ENCODE assay signal across 9 mouse cellular contexts in genomic region chr8:121966714-121967448, GRCm38 (mm10). TPM values are rescaled to one million over a fixed set of nuclear protein-coding genes. Genes with fewer than 3 reads are reported as not detected.
DNase-seq lines count a peak whose midpoint lies in the region; ATAC-seq lines count a peak whose summit lies in the region.
"Had no signal": no experiment of that assay in that cellular context is flagged by ENCODE, and none has a peak within 500 bp of the region (broad histone marks: within the 10 kb centered on the region; RNA-seq: fewer than 3 reads in every experiment).

No protein-coding gene starts in this region.

- H3K27ac ChIP-seq in heart, embryonic 11.5 days (ENCODE audit: low read depth, low read length), result no peak overlapping the region
- H3K27ac ChIP-seq in hindbrain, embryonic 14.5 days, result no peak overlapping the region
- 0 out of 2 replicates have a peak overlapping the region, but pooled peaks have one; percentile 5 for H3K27ac ChIP-seq in midbrain, embryonic 15.5 days
- H3K27ac ChIP-seq: liver, embryonic 15.5 days had no signal

- peaks cover 48% of the 10 kb centered on the region for H3K4me1 ChIP-seq in heart, embryonic 11.5 days (ENCODE audit: control insufficient read depth, insufficient read depth, low read length)
- peaks cover 41% of the 10 kb centered on the region for H3K4me1 ChIP-seq in hindbrain, embryonic 14.5 days (replicated peaks; ENCODE audit: control insufficient read depth, insufficient read depth, low read length)
- peaks cover 41% of the 10 kb centered on the region for H3K4me1 ChIP-seq in midbrain, embryonic 15.5 days

- WGBS in heart, embryonic 11.5 days (ENCODE audit: insufficient replicate concordance), result 55% methylated on average over 7 of the region's 7 CpGs
- 44% methylated on average over 7 of the region's 7 CpGs for WGBS in hindbrain, embryonic 14.5 days
- 38% methylated on average over 7 of the region's 7 CpGs for WGBS in midbrain, embryonic 15.5 days

- H3K4me2 ChIP-seq in heart, embryonic 11.5 days, result no peak overlapping the region
- H3K4me2 ChIP-seq in hindbrain, embryonic 14.5 days (replicated peaks), result no peak overlapping the region
- H3K4me2 ChIP-seq in midbrain, embryonic 15.5 days, result no peak overlapping the region
- H3K4me2 ChIP-seq: liver, embryonic 15.5 days had no signal

- H3K9ac ChIP-seq in heart, embryonic 11.5 days (ENCODE audit: low read depth, low read length), result peak overlapping the region; percentile 39; the same call in 1 of the 2 replicates
- H3K9ac ChIP-seq in hindbrain, embryonic 14.5 days, result no peak overlapping the region
- no peak overlapping the region for H3K9ac ChIP-seq in midbrain, embryonic 15.5 days
- H3K9ac ChIP-seq: liver, embryonic 15.5 days had no signal

- H3K4me3 ChIP-seq in heart, embryonic 11.5 days (ENCODE audit: low read depth, low read length), result no peak overlapping the region
- no peak overlapping the region for H3K4me3 ChIP-seq in hindbrain, embryonic 14.5 days (replicated peaks; ENCODE audit: low read length)
- no peak overlapping the region for H3K4me3 ChIP-seq in midbrain, embryonic 15.5 days
- H3K4me3 ChIP-seq: liver, embryonic 15.5 days had no signal

- H3K9me3 ChIP-seq in heart, embryonic 11.5 days (replicated peaks; ENCODE audit: control insufficient read depth, low read length), result no peaks in the 10 kb centered on the region
- H3K9me3 ChIP-seq in hindbrain, embryonic 14.5 days (ENCODE audit: control insufficient read depth, low read length), result no peaks in the 10 kb centered on the region
- no peaks in the 10 kb centered on the region for H3K9me3 ChIP-seq in midbrain, embryonic 15.5 days
- H3K9me3 ChIP-seq: liver, embryonic 15.5 days had no signal

- ATAC-seq in heart, embryonic 11.5 days (replicated peaks; ENCODE audit: insufficient number of reproducible peaks, low FRiP score, low TSS enrichment), result no peak
- peak; percentile 56; the same call in 1 of the 2 replicates for ATAC-seq in hindbrain, embryonic 14.5 days (ENCODE audit: low FRiP score)
- ATAC-seq in midbrain, embryonic 15.5 days (replicated peaks), result peak; percentile 52; the same call in 1 of the 2 replicates

- H3K36me3 ChIP-seq in heart, embryonic 11.5 days (ENCODE audit: control insufficient read depth, insufficient read depth, low read length), result no peaks in the 10 kb centered on the region
- no peaks in the 10 kb centered on the region for H3K36me3 ChIP-seq in hindbrain, embryonic 14.5 days (replicated peaks; ENCODE audit: control insufficient read depth, insufficient read depth)
- H3K36me3 ChIP-seq in midbrain, embryonic 15.5 days (replicated peaks), result no peaks in the 10 kb centered on the region

- no peaks in the 10 kb centered on the region for H3K27me3 ChIP-seq in heart, embryonic 11.5 days (ENCODE audit: control insufficient read depth, insufficient read depth, low read length)
- H3K27me3 ChIP-seq in hindbrain, embryonic 14.5 days (ENCODE audit: control insufficient read depth, insufficient read depth, low read length), result no peaks in the 10 kb centered on the region
- H3K27me3 ChIP-seq in midbrain, embryonic 15.5 days (replicated peaks), result no peaks in the 10 kb centered on the region
- H3K27me3 ChIP-seq: liver, embryonic 15.5 days had no signal

- no peak for DNase-seq in heart, adult 9 months (ENCODE audit: low spot score in 2 of 2)
- DNase-seq in adrenal gland, postnatal 10 days, result peak; percentile 65
- no peak for DNase-seq in hindbrain, embryonic 14.5 days (ENCODE audit: low spot score)
- no peak for DNase-seq in right cerebral cortex, postnatal 36 days (ENCODE audit: low spot score in 2 of 2)
- no peak for DNase-seq in spleen, postnatal 4 days (ENCODE audit: low spot score in 2 of 2)
- DNase-seq in urinary bladder, adult 18-20 months (ENCODE audit: low spot score in 2 of 2), result no peak

RNA-seq across cellular contexts. Expression of gene Banp, which starts 17.3 kb away (rescaled TPM):
- 39.7 and 40.1 TPM in 2 replicates for polyA plus RNA-seq in heart, embryonic 11.5 days (2014; fragmentation: Nextera tagmentation; extraction: Ambion mirVana)
- 10 to 100 TPM; 14.0 to 21.3 TPM for total RNA-seq in adrenal gland, postnatal 10 days (2021)
- polyA plus RNA-seq in hindbrain, embryonic 14.5 days (2014; fragmentation: Nextera tagmentation; extraction: Ambion mirVana), result 37.8 and 50.5 TPM in 2 replicates
- polyA plus RNA-seq in midbrain, embryonic 15.5 days (2015; fragmentation: Nextera tagmentation; extraction: Ambion mirVana), result 54.6 and 61.9 TPM in 2 replicates

RNA-seq across cellular contexts. Expression of gene Car5a, which starts 22.2 kb away (rescaled TPM):
- polyA plus RNA-seq in heart, embryonic 11.5 days (2014; fragmentation: Nextera tagmentation; extraction: Ambion mirVana), result 0.17 TPM in 1 of 2 replicates, not detected in the other
- total RNA-seq in adrenal gland, postnatal 10 days (2021), result 1 to 10 TPM; 2.3 to 4.6 TPM
- polyA plus RNA-seq in hindbrain, embryonic 14.5 days (2014; fragmentation: Nextera tagmentation; extraction: Ambion mirVana), result not detected in 2 replicates
- 0.36 and 0.41 TPM in 2 replicates for polyA plus RNA-seq in midbrain, embryonic 15.5 days (2015; fragmentation: Nextera tagmentation; extraction: Ambion mirVana)

RNA-seq across cellular contexts. Expression of gene Slc7a5, which starts 59.4 kb away (rescaled TPM):
- polyA plus RNA-seq in heart, embryonic 11.5 days (2014; fragmentation: Nextera tagmentation; extraction: Ambion mirVana), result 17.0 and 18.4 TPM in 2 replicates
- total RNA-seq in adrenal gland, postnatal 10 days (2021), result 10 to 100 TPM; 32.0 to 47.2 TPM
- 57.3 and 65.0 TPM in 2 replicates for polyA plus RNA-seq in hindbrain, embryonic 14.5 days (2014; fragmentation: Nextera tagmentation; extraction: Ambion mirVana)
- 55.5 and 58.3 TPM in 2 replicates for polyA plus RNA-seq in midbrain, embryonic 15.5 days (2015; fragmentation: Nextera tagmentation; extraction: Ambion mirVana)
